Mouse (Mus musculus) spleen, postnatal 14 days (tissue): ENCODE results near the gene Sult2a3.
"Not testable (repeated sequence)": the region's sequence is repeated elsewhere in the genome, so short reads cannot be mapped to it uniquely, and the experiment has no call there.

Experiments
- DNase-seq, 2 experiments: peaks; one replicate each; pipeline ENCODE4 v3.0.0; 2021 to 2022; ENCODE audit warnings: low spot score in 2 of 2

Gene Sult2a3

DNA sequence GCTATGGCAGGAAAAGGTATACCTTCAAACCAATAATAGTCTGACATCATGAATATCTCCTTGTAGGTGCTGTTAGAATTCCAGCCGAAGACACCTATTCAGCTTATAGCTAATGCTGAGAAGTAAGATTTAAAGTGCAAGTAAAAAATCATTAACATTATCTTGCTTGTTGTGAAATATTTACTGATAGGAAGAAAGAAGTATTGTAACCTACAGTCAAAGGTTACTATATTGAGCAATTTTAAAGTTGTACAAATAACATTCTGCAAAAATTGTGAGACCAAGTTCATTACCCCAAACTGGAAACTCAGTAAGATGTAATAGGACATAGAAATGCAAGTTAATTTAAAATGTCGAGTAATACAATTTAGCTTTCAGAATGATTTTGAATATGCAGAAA is at the start of gene Sult2a3:
Sult2a3 (minus strand) TSS at position 101 of the 400 bp plus-strand sequence.
- no peak for DNase-seq

DNA sequence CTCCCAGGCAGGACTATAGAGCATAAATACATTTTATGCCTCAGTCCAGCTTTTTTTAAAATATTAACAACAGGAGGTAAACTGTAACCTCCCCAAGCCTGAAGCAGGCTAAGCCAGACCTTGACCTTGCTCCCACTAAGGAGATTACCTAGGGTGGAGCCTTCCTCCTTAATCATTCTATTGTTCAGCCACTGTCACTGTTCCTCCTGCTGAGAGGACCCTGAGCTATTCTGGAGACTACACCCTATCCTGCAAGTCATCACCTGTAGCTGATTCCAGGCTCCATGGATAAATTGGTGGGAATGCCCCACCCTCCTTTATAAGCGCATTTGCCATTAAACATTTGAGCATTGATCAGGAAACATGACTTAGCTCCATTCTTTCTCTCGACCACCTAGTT is 2.4 kb downstream of the Sult2a3 start:
- DNase-seq, result no peak

DNA sequence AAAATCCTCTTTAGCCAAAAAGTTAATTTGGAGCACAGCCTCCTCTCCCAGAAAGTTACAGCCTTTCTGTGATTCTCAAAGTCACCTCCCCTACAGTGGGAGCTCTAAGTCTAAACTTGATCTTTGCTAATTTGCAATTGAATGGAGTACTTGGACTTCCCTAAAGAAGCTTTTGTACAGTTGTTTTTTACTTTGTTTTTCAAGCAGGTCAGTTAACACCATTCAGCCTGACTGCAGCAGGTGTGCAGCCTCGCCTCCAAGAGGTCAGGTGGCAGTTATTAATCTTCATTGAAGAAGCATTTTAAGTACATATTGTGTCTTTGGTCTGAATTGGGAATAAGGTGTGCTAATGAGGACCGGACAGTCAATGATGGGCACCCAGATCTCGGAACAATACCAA is 3.0 kb downstream of the Sult2a3 start:
- DNase-seq, result not testable (repeated sequence)

DNA sequence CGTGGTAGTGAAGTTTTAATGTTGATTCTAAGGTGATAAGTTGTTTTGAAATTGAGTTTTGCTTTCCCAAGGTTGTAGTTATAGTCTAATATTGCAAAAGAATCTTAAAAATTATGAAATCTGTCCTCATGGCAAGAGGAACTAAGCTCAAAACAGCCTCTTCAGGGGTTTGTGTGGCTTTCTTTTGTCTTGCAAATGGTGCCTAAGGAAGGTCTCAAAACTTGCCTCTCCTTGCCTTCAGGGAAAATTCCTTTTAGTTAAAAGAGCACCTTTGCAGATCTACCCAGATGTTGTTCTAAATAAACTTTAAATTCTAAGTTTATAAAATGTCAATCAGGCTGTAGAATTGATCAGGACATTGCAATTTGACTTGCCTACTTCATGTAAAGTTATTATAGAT is 6.1 kb downstream of the Sult2a3 start:
- no peak for DNase-seq

DNA sequence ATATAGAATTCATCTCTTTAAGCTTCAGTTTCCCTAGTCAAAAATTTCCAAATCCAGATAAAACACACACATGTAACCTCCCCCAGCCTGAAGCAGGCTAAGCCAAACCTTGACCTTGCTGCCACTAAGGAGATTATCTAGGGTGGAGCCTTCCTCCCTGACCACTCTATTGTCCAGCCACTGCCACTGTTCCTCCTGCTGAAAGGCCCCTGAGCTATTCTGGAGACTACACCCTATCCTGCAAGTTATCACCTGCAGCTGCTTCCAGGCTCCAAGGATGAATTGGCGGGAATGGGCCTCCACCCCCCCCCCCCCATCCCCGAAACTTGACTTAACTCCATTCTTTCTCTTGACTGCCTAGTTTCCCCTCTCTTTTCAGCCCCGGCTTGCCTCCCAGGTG is 8.4 kb downstream of the Sult2a3 start:
- not testable (repeated sequence) for DNase-seq

DNA sequence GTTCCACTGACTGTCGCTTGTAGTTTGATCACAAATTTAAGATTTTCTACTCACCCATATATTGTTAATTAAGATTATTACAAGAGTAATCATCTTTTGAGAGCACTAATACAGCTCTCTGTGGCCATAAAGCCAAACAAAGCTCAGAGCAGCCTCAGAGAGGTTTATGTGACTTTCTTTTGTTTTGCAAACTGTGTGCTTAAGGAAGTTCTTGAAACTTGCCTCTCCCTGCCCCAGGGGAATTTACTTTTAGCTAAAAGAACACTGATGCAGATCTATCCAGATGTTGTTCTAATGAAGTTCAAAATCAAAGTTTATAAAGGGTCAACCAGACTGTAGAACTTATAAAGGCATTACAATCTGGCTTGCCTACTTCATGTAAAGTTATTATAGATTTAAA is 75.0 kb downstream of the Sult2a3 start:
- not testable (repeated sequence) for DNase-seq

DNA sequence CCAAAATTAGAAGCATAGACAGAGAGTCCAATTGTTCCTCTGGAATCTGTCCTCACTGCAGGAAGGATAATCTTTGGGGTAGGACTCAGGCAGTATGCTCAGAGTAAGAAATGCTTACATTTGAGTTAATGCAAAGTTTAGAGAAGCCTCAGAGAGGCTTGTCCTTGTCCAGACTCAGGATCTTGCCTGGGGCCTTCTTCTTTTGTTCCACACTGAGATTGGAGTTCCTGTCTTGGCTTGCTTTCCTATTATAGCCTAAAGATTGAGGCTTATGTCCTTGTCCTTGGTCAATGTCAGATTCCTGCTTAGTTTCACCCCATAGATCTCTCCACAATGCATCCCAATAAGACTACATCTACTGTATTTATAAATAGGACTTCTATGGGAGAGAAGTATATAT is 92.0 kb downstream of the Sult2a3 start:
- DNase-seq, result not testable (repeated sequence)
